Mouse (Mus musculus) megakaryocyte progenitor cell, adult 5-6 weeks (primary cell): ENCODE results near the gene Atg9b. TPM values are rescaled to one million over a fixed set of nuclear protein-coding genes. Genes with fewer than 3 reads are reported as not detected.

ENCODE experiments used
- ATAC-seq: replicated peaks from 2 replicates; pipeline ENCODE4 v1.8.0; 2016; ENCODE audit warnings: mild to moderate bottlenecking, moderate TSS enrichment, inconsistent platforms; ENCODE audit not compliant: poor library complexity
- total RNA-seq, 2 experiments: library from RNA; stranded (forward) in 1 of 2; stranded (reverse) in 1 of 2; fragments of 157-497, 149-512 nt in 1 of 2; fragments of 200-1000 nt in 1 of 2; gene quantifications; 2 replicates each; pipeline versions ENCODE4 v1.2.3 to v1.2.4; 2015 to 2017

Atg9b gene
- total RNA-seq, 2 experiments from 2014 or later: 1.9 to 3.5 TPM

- no peak for ATAC-seq
Observed at GRCm38 (mm10) chr5:24381988-24382387, 10.0 kb downstream of the Atg9b start.

- ATAC-seq: no peak
Observed at GRCm38 (mm10) chr5:24381486-24381885, 10.5 kb downstream of the Atg9b start.

- ATAC-seq: no peak
Observed at GRCm38 (mm10) chr5:24380499-24380898, 11.4 kb downstream of the Atg9b start.

GRCm38 (mm10) chr5:24379501-24379900 lies 12.4 kb downstream of the Atg9b start:
- ATAC-seq: no peak

- ATAC-seq: no peak
Observed at GRCm38 (mm10) chr5:24378700-24379099, 13.2 kb downstream of the Atg9b start.

- no peak for ATAC-seq
Observed at GRCm38 (mm10) chr5:24374666-24375328, 17.1 kb downstream of the Atg9b start.

- no peak for ATAC-seq
Observed at GRCm38 (mm10) chr5:24374216-24374615, 17.7 kb downstream of the Atg9b start.

GRCm38 (mm10) chr5:24373807-24374206 lies 18.1 kb downstream of the Atg9b start:
- no peak for ATAC-seq

- no peak for ATAC-seq
Observed at GRCm38 (mm10) chr5:24369767-24370166, 22.2 kb downstream of the Atg9b start.

GRCm38 (mm10) chr5:24366426-24366825 lies 25.5 kb downstream of the Atg9b start:
- no peak for ATAC-seq

- peak; percentile 45 for ATAC-seq
Observed at GRCm38 (mm10) chr5:24365528-24365927, 26.4 kb downstream of the Atg9b start.

GRCm38 (mm10) chr5:24364963-24365362 lies 27.0 kb downstream of the Atg9b start:
- no peak for ATAC-seq

GRCm38 (mm10) chr5:24364508-24364907 lies 27.4 kb downstream of the Atg9b start, which contains the start of gene Nos3:
Gene Nos3, plus strand, starts transcription at chr5:24364810.
- no peak for ATAC-seq

GRCm38 (mm10) chr5:24364061-24364460 lies 27.9 kb downstream of the Atg9b start:
- no peak for ATAC-seq

- no peak for ATAC-seq
Observed at GRCm38 (mm10) chr5:24363467-24363866, 28.5 kb downstream of the Atg9b start.

GRCm38 (mm10) chr5:24360792-24361454 lies 31.0 kb downstream of the Atg9b start:
- ATAC-seq: peak; percentile 87

- ATAC-seq: peak; percentile 95
Observed at GRCm38 (mm10) chr5:24357461-24357860, 34.5 kb downstream of the Atg9b start.

- ATAC-seq: no peak
Observed at GRCm38 (mm10) chr5:24356764-24357163, 35.2 kb downstream of the Atg9b start.

GRCm38 (mm10) chr5:24353327-24353726 lies 38.6 kb downstream of the Atg9b start:
- no peak for ATAC-seq

- ATAC-seq: no peak
Observed at GRCm38 (mm10) chr5:24352251-24352859, 39.6 kb downstream of the Atg9b start.

- ATAC-seq: peak; percentile 59
Observed at GRCm38 (mm10) chr5:24351701-24352171, 40.2 kb downstream of the Atg9b start.

GRCm38 (mm10) chr5:24351278-24351677 lies 40.7 kb downstream of the Atg9b start, which contains the start of gene Kcnh2:
Gene Kcnh2, minus strand, starts transcription at chr5:24351604.
- ATAC-seq: no peak
